Mouse (Mus musculus) stomach, adult 2 months (tissue): ENCODE measurements around the gene Wbp1l. TPM values are rescaled to one million over a fixed set of nuclear protein-coding genes. Genes with fewer than 3 reads are reported as not detected.

ENCODE experiments used
- polyA plus RNA-seq: library from polyadenylated mRNA; depleted of rRNA; stranded (reverse); fragments of >200 nt; gene quantifications from 2 replicates; pipeline ENCODE4 v1.2.3, GENCODE M21; 2012; rRNA removed

Wbp1l gene
- 36.8 and 41.6 TPM in 2 replicates for polyA plus RNA-seq

DNA sequence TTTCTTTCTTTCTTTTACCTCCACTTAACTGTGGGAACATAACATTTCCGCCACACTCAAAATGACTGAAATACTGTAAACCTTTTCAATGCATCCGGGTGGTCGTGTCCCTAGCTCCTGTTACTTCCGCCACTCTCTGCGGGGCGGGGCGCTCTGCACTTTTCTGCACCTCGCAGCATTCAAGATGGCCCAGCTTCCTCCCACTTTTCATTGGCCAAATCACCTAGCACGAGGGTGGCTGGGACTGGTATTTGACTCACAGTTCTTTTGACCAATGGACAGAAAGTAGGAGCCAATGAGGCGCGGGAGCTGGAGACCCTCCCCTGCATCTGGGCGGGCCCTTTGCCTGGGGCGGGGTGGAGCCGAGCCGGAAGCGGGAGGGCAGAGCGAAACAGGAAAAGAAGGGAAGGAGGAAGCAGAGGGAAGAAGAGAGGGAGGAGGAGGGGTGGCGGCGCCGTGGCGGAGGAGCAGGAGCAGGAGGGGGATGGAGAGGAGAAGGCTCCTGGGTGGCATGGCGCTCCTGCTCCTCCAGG is at the start of gene Wbp1l:
Gene Wbp1l (plus strand): TSS at position 365 of the 533 bp plus-strand sequence.

DNA sequence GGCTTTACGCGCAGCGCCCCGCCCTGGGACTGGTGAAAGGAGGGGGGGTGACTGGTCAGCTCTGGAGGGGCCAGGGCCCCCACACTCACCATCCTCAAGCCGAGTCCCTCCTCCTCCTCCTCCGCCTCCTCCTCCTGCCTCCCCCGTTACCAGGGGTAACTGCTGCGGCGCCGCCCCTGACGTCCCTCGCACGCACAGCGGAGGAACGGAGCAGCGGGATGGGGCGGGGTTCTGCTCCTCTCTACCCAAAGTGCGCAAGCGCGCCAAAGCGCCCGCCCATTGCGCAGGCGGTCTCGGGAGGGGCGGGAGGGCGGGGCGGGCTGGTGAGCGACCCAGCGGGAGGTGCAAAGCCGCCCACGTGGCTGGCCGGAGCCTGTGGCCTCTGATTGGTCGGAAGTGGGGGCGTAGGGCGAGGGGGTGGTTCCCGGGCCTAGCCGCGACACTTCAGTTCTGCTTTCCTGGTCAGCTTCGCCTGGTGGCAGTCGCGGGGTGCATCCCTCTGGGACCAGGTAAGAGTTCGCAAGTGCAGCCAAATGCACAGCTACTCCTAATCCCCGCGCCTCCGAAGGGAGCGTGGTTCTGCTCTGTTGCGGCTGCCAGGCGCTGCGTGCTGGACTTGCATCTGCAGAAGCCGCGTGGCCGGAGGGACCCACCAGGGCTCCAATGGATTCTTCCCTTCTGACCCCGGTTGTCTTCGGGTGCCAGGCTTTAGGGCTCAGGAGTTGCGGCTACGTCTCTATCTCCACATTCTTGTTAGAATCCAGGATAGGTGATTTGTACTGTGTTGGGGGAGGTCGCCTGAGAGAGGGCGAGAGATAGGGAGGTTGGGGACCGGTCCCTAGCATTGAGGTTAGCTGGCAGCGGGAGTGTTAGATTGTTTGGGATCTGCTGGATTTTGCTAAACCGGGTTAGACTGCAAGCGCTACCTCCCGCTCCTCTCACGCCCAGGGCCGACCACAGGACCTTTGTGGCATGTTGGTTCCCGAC is 25.6 kb upstream of the Wbp1l start, which contains the start of the genes Arl3 and Sfxn2:
Gene Arl3 (minus strand): TSS at position 248 of the 987 bp plus-strand sequence.
Gene Sfxn2 (plus strand): TSS at position 415 of the 987 bp plus-strand sequence.

DNA sequence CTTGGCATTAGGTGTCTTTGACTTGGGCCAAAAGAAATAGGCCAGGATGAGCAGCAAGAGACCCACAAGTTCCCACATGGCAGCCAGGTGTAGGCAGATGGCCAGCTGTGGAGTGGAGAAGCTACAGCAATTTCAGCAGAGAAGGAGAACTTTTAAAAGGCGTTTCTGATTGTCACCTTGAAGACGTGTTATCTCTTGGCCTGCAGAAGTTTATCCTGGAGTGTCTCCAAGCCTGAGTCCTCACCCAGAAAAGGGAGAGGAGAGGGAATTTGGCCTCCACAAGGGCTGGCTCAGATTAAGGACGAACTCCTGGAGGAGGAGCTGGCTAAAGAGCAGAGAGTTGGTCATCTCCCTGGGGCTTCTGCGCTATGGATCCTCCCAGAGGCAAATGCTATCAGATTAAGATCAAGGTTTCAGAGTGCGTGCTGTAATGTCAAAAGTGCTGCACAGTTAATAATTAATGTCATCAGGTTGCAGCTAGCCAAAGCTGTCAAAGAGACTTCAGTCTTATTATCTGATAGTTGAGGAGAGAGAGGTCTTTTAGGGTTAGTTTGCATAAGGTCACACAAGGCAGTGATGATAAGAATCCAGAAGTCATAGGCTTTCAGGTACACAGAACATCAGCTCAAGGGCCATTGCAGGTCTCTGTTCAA is 74.0 kb downstream of the Wbp1l start, which contains the start of gene Cyp17a1:
Gene Cyp17a1 (minus strand): TSS at position 407 of the 653 bp plus-strand sequence.

DNA sequence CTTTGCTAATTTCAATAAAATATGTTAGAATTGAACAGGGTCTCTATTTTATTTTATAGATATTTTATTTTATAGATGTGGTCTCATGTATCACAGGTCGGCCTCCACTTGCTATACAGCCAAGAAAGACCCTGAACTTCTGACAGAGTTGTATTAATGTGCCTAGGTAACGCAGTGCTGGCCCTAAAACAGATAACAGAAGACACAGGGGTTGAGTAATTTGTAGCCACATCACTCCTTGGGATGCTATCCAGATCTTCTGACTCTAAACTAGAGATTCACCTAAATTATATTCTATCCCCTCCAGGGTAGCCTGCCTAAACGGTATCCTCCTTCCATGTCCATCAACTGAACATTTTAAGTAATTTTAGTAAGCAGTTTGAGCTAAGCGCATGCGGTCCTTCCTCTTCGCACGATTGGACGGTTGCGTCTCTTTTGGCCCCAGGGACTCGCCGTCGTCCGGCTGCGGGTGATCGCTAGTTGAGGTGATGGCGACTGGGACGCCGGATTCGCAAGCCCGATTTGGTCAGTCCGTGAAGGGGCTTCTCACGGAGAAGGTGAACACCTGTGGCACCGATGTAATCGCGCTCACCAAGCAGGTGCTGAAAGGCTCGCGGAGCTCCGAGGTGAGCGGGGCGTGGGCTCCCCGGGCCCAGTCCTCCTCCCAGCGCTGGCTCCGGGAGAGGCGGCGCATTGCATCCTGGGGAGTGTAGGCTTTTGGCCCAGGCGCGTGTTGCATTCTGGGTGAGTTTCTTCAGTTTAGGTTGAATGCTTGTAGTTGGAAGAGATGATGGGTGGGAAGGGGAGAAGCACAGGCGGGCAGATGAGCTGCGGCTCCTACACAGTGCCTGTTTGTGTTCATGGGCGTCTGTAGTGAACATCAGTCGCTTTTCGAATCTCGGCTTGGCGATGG is 90.8 kb downstream of the Wbp1l start, which contains the start of gene Borcs7:
Gene Borcs7 (plus strand): TSS at position 447 of the 913 bp plus-strand sequence.

Other genes starting within 250 kb of the Wbp1l start
- gene 2310034G01Rik, start 248.8 kb upstream of the Wbp1l start, polyA plus RNA-seq, result 0.26 and 0.32 TPM in 2 replicates
- 41.1 and 44.0 TPM in 2 replicates for gene Actr1a, start 203.3 kb upstream of the Wbp1l start, polyA plus RNA-seq
- 5.9 and 6.6 TPM in 2 replicates for gene Sufu, start 202.2 kb upstream of the Wbp1l start, polyA plus RNA-seq
- 37.3 and 56.3 TPM in 2 replicates for gene Trim8, start 97.4 kb upstream of the Wbp1l start, polyA plus RNA-seq
- 2.3 and 2.7 TPM in 2 replicates for gene Arl3, start 25.9 kb upstream of the Wbp1l start, polyA plus RNA-seq
- gene Sfxn2, start 25.7 kb upstream of the Wbp1l start, polyA plus RNA-seq, result 1.1 and 1.8 TPM in 2 replicates
- 0.05 and 0.10 TPM in 2 replicates for gene Cyp17a1, start 74.1 kb downstream of the Wbp1l start, polyA plus RNA-seq
- gene Borcs7, start 90.8 kb downstream of the Wbp1l start, polyA plus RNA-seq, result 1.00 and 1.5 TPM in 2 replicates
- 2.1 and 2.7 TPM in 2 replicates for gene As3mt, start 108.4 kb downstream of the Wbp1l start, polyA plus RNA-seq
- gene Cnnm2, start 162.5 kb downstream of the Wbp1l start, polyA plus RNA-seq, result 2.7 and 5.6 TPM in 2 replicates